Mouse (Mus musculus) neural tube, embryonic 15.5 days (tissue): Measurements from ENCODE around the gene Rpain. TPM values are rescaled to one million over a fixed set of nuclear protein-coding genes. Genes with fewer than 3 reads are reported as not detected.

ENCODE experiments used
- polyA plus RNA-seq: library from polyadenylated mRNA; unstranded; fragments of >200 nt; fragmentation: Nextera tagmentation; extraction: Ambion mirVana; gene quantifications from 2 replicates; pipeline ENCODE4 v1.2.1, GENCODE M21; 2015

Rpain gene
- polyA plus RNA-seq, 1 experiment from 2014 or later, result 71.3 TPM

Other genes with a start within 250 kb of the Rpain start
- gene Zfp3, start 206.0 kb upstream of the Rpain start, polyA plus RNA-seq, result 15.8 and 16.3 TPM in 2 replicates
- gene Scimp, start 157.6 kb upstream of the Rpain start, polyA plus RNA-seq, result 0.18 and 0.28 TPM in 2 replicates
- gene Rabep1, start 125.4 kb upstream of the Rpain start, polyA plus RNA-seq, result 77.1 and 83.3 TPM in 2 replicates
- gene Nup88, start 240 bp upstream of the Rpain start, polyA plus RNA-seq, result 108 and 109 TPM in 2 replicates
- 180 and 217 TPM in 2 replicates for gene C1qbp, start 12.8 kb downstream of the Rpain start, polyA plus RNA-seq
- 12.3 and 13.5 TPM in 2 replicates for gene Dhx33, start 34.2 kb downstream of the Rpain start, polyA plus RNA-seq
- 29.8 and 34.2 TPM in 2 replicates for gene Mis12, start 49.4 kb downstream of the Rpain start, polyA plus RNA-seq
- gene Derl2, start 49.6 kb downstream of the Rpain start, polyA plus RNA-seq, result 27.9 and 31.1 TPM in 2 replicates
- 567 and 742 TPM in 2 replicates for gene 6330403K07Rik, start 63.3 kb downstream of the Rpain start, polyA plus RNA-seq
- gene Nlrp1a, start 174.5 kb downstream of the Rpain start, polyA plus RNA-seq, result 0.15 TPM in 1 of 2 replicates, not detected in the other